Mouse (Mus musculus): ENCODE data around the gene Dnajc5g. TPM values are rescaled to one million over a fixed set of nuclear protein-coding genes. Genes with fewer than 3 reads are reported as not detected.

Dnajc5g gene
- total and polyA plus RNA-seq, 2 experiments from 2014 or later: not detected

GRCm38 (mm10) chr5:31108000-31108490 lies 2.0 kb downstream of the Dnajc5g start, which contains the start of gene Slc30a3:
Gene Slc30a3 (minus strand): TSS chr5:31108237.
- no peak for DNase-seq (ENCODE audit: low spot score)
- Histone ChIP-seq H3K4me1 (ENCODE audit: insufficient read depth, low read length) (no peaks in the 10 kb centered on the region), H3K4me2 (ENCODE audit: low read depth, low read length) (no peak within 1 kb of the TSS), H3K9me3 (ENCODE audit: low read length) (no peaks in the 10 kb centered on the region), H3K27ac (no peak within 1 kb of the TSS), H3K4me3 (ENCODE audit: low read length) (no peak within 1 kb of the TSS), H3K27me3 (ENCODE audit: insufficient read depth, low read length) (no peaks in the 10 kb centered on the region; the same call in 1 of the 2 replicates), H3K36me3 (ENCODE audit: insufficient read depth, low read length) (no peaks in the 10 kb centered on the region), H3K9ac (replicated peaks; ENCODE audit: low read length) (no peak within 1 kb of the TSS)
- ATAC-seq: no peak
- 91% methylated on average over 18 of the region's 18 CpGs for WGBS
- no peak for TF ChIP-seq CTCF (IDR thresholded peaks at IDR 0.05; ENCODE audit: low read depth)

DNA sequence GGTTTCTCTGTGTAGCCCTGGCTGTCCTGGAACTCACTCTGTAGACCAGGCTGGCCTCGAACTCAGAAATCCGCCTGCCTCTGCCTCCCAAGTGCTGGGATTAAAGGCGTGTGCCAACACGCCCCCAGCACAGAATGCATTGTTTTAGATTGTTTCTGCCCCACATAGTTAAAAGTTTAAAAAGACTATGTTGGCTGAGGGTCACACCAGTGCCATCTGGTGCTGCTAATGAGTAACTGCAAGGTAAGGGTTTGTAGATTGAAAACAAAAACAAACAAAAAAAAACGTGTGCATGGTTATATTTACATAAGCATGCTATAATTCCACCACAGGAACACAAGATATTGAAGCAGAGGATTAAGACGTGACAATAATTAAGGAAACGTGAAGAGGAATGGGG lies 4.7 kb downstream of the Dnajc5g start:
- no peaks in the 10 kb centered on the region for H3K27me3 ChIP-seq (ENCODE audit: insufficient read depth, low read length)
- peak; percentile 41 for DNase-seq (ENCODE audit: low spot score)
- no peak for ATAC-seq
- 34% methylated on average over 7 of the region's 7 CpGs for WGBS
- H3K9ac ChIP-seq (replicated peaks; ENCODE audit: low read length): no peak overlapping the region
- H3K4me2 ChIP-seq (ENCODE audit: low read depth, low read length): no peak overlapping the region
- H3K36me3 ChIP-seq (ENCODE audit: insufficient read depth, low read length): no peaks in the 10 kb centered on the region
- H3K27ac ChIP-seq: no peak overlapping the region
- peak; percentile 67 for TF ChIP-seq CTCF (IDR thresholded peaks at IDR 0.05; ENCODE audit: low read depth)
- H3K4me1 ChIP-seq (ENCODE audit: insufficient read depth, low read length): no peaks in the 10 kb centered on the region
- no peaks in the 10 kb centered on the region for H3K9me3 ChIP-seq (ENCODE audit: low read length)
- H3K4me3 ChIP-seq (ENCODE audit: low read length): no peak overlapping the region

DNA sequence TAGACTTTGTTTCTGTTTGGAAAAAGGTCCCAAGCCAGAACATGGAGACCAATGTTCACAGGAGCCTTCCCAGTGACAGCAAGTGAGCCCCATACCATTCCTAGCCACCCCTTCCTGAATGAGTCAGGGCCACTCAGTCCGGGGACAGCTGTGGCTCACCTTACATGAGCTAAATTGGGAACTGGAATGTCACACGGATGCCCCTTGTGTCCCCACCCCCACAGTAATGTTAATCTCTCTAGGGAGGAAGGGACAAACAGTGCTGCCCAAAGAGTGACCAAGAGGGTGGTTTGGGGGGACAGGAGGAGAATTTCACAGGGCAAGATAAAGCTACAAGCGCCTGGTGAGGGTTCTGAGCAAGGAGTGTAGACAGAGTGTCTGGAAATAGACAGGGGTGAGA lies 10.3 kb downstream of the Dnajc5g start, which contains the start of gene Trim54:
Gene Trim54, plus strand, starts transcription at position 359 of the 400 bp plus-strand sequence.
- Histone ChIP-seq H3K4me1 (ENCODE audit: insufficient read depth, low read length) (no peaks in the 10 kb centered on the region), H3K36me3 (ENCODE audit: insufficient read depth, low read length) (no peaks in the 10 kb centered on the region), H3K9ac (replicated peaks; ENCODE audit: low read length) (no peak within 1 kb of the TSS), H3K9me3 (ENCODE audit: low read length) (no peaks in the 10 kb centered on the region), H3K4me3 (ENCODE audit: low read length) (no peak within 1 kb of the TSS), H3K4me2 (ENCODE audit: low read depth, low read length) (no peak within 1 kb of the TSS), H3K27me3 (ENCODE audit: insufficient read depth, low read length) (no peaks in the 10 kb centered on the region), H3K27ac (no peak within 1 kb of the TSS)
- DNase-seq (ENCODE audit: low spot score) (no peak), ATAC-seq (no peak)
- no peak for TF ChIP-seq CTCF (IDR thresholded peaks at IDR 0.05; ENCODE audit: low read depth)
- 46% methylated on average over 3 of the region's 3 CpGs for WGBS

DNA sequence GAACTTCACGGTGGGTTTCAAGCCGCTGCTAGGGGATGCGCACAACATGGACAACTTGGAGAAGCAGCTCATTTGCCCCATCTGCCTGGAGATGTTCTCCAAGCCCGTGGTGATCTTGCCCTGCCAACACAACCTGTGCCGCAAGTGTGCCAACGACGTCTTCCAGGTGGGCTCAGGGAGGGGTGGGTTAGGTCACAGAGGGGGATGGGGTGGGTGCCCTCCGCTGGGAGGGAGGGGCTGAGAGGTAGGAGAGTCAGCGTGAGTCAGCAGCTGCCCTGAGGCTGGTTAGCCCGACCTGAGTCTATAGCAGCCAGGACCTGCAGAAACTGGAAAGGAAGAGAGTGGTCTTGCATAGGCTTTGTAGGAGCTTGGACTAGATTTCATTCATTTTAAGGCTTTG lies 10.8 kb downstream of the Dnajc5g start:
- no peaks in the 10 kb centered on the region for H3K4me1 ChIP-seq (ENCODE audit: insufficient read depth, low read length)
- WGBS: 27% methylated on average over 10 of the region's 10 CpGs
- no peaks in the 10 kb centered on the region for H3K27me3 ChIP-seq (ENCODE audit: insufficient read depth, low read length)
- no peak overlapping the region for H3K9ac ChIP-seq (replicated peaks; ENCODE audit: low read length)
- DNase-seq (ENCODE audit: low spot score) (no peak), ATAC-seq (no peak)
- H3K4me3 ChIP-seq (ENCODE audit: low read length): no peak overlapping the region
- TF ChIP-seq CTCF (IDR thresholded peaks at IDR 0.05; ENCODE audit: low read depth): no peak
- H3K27ac ChIP-seq: no peak overlapping the region
- no peaks in the 10 kb centered on the region for H3K36me3 ChIP-seq (ENCODE audit: insufficient read depth, low read length)
- no peak overlapping the region for H3K4me2 ChIP-seq (ENCODE audit: low read depth, low read length)
- H3K9me3 ChIP-seq (ENCODE audit: low read length): no peaks in the 10 kb centered on the region

GRCm38 (mm10) chr5:31121111-31121510 lies 15.0 kb downstream of the Dnajc5g start:
- 88% methylated on average over 8 of the region's 8 CpGs for WGBS
- H3K27ac ChIP-seq: no peak overlapping the region
- ATAC-seq: no peak

GRCm38 (mm10) chr5:31123481-31123880 lies 17.4 kb downstream of the Dnajc5g start:
- ATAC-seq: no peak
- Histone ChIP-seq H3K27me3 (ENCODE audit: insufficient read depth, low read length) (no peaks in the 10 kb centered on the region), H3K9me3 (ENCODE audit: low read length) (no peaks in the 10 kb centered on the region), H3K9ac (replicated peaks; ENCODE audit: low read length) (no peak overlapping the region), H3K4me3 (ENCODE audit: low read length) (no peak overlapping the region), H3K27ac (no peak overlapping the region), H3K36me3 (ENCODE audit: insufficient read depth, low read length) (no peaks in the 10 kb centered on the region), H3K4me1 (ENCODE audit: insufficient read depth, low read length) (no peaks in the 10 kb centered on the region), H3K4me2 (ENCODE audit: low read depth, low read length) (no peak overlapping the region)
- WGBS: 43% methylated on average over 2 of the region's 2 CpGs
- no peak for DNase-seq (ENCODE audit: low spot score)
- TF ChIP-seq CTCF (IDR thresholded peaks at IDR 0.05; ENCODE audit: low read depth): no peak

More at GRCm38 (mm10) chr5:31121111-31121510, 15.0 kb downstream of the Dnajc5g start:
- no peaks in the 10 kb centered on the region for H3K9me3 ChIP-seq (ENCODE audit: low read length)
- H3K36me3 ChIP-seq (ENCODE audit: insufficient read depth, low read length): no peaks in the 10 kb centered on the region
- H3K27me3 ChIP-seq (ENCODE audit: insufficient read depth, low read length): no peaks in the 10 kb centered on the region
- no peak for TF ChIP-seq CTCF (IDR thresholded peaks at IDR 0.05; ENCODE audit: low read depth)
- no peak overlapping the region for H3K4me2 ChIP-seq (ENCODE audit: low read depth, low read length)
- H3K4me1 ChIP-seq (ENCODE audit: insufficient read depth, low read length): no peaks in the 10 kb centered on the region
- H3K4me3 ChIP-seq (ENCODE audit: low read length): no peak overlapping the region
- H3K9ac ChIP-seq (replicated peaks; ENCODE audit: low read length): no peak overlapping the region
- DNase-seq (ENCODE audit: low spot score): no peak

- no peaks in the 10 kb centered on the region for H3K36me3 ChIP-seq (ENCODE audit: insufficient read depth, low read length)
- H3K4me2 ChIP-seq (ENCODE audit: low read depth, low read length): no peak overlapping the region
- H3K9ac ChIP-seq (replicated peaks; ENCODE audit: low read length): no peak overlapping the region
- TF ChIP-seq CTCF (IDR thresholded peaks at IDR 0.05; ENCODE audit: low read depth): no peak
- ATAC-seq: no peak
- 42% methylated on average over 5 of the region's 5 CpGs for WGBS
- H3K27ac ChIP-seq: no peak overlapping the region
- DNase-seq (ENCODE audit: low spot score): no peak
- H3K9me3 ChIP-seq (ENCODE audit: low read length): no peaks in the 10 kb centered on the region
- H3K4me3 ChIP-seq (ENCODE audit: low read length): no peak overlapping the region
- H3K4me1 ChIP-seq (ENCODE audit: insufficient read depth, low read length): no peaks in the 10 kb centered on the region
- H3K27me3 ChIP-seq (ENCODE audit: insufficient read depth, low read length): no peaks in the 10 kb centered on the region
Measured at GRCm38 (mm10) chr5:31126050-31126449, 20.0 kb downstream of the Dnajc5g start.

All from hindbrain, postnatal 0 days (tissue).